Mouse (Mus musculus): ENCODE results near the gene Src. TPM values are rescaled to one million over a fixed set of nuclear protein-coding genes. Genes with fewer than 3 reads are reported as not detected.

Gene Src
- polyA plus RNA-seq, 1 experiment from 2014 or later: 2.0 TPM

- Histone ChIP-seq H3K4me2 (no peak overlapping the region), H3K9me3 (replicated peaks) (no peaks in the 10 kb centered on the region), H3K4me3 (replicated peaks) (no peak overlapping the region), H3K4me1 (replicated peaks) (0 out of 2 replicates have a peak, but pooled peaks cover 3% of the 10 kb centered on the region), H3K27me3 (no peaks in the 10 kb centered on the region), H3K36me3 (0 out of 2 replicates have a peak, but pooled peaks cover 3% of the 10 kb centered on the region), H3K27ac (no peak overlapping the region), H3K9ac (no peak overlapping the region)
- 18% methylated on average over 15 of the region's 15 CpGs for WGBS (ENCODE audit: insufficient replicate concordance)
- DNase-seq (no peak), ATAC-seq (ENCODE audit: low read depth) (no peak)
Observed at GRCm38 (mm10) chr2:157447297-157448158, 29.3 kb downstream of the Src start.

GRCm38 (mm10) chr2:157448356-157448755 is 30.1 kb downstream of the Src start:
- Histone ChIP-seq H3K4me2 (no peak overlapping the region), H3K4me3 (replicated peaks) (no peak overlapping the region), H3K36me3 (0 out of 2 replicates have a peak, but pooled peaks cover 3% of the 10 kb centered on the region), H3K27ac (no peak overlapping the region), H3K4me1 (replicated peaks) (0 out of 2 replicates have a peak, but pooled peaks cover 3% of the 10 kb centered on the region), H3K9ac (no peak overlapping the region), H3K27me3 (no peaks in the 10 kb centered on the region), H3K9me3 (replicated peaks) (no peaks in the 10 kb centered on the region)
- ATAC-seq (ENCODE audit: low read depth) (no peak), DNase-seq (no peak)
- 78% methylated on average over 7 of the region's 7 CpGs for WGBS (ENCODE audit: insufficient replicate concordance)

- 0 out of 2 replicates have a peak, but pooled peaks cover 3% of the 10 kb centered on the region for H3K36me3 ChIP-seq
- H3K27me3 ChIP-seq: peaks cover 8% of the 10 kb centered on the region
- ATAC-seq (ENCODE audit: low read depth) (no peak), DNase-seq (no peak)
- 0 out of 2 replicates have a peak, but pooled peaks cover 3% of the 10 kb centered on the region for H3K4me1 ChIP-seq (replicated peaks)
- H3K9ac ChIP-seq: no peak overlapping the region
- H3K9me3 ChIP-seq (replicated peaks): no peaks in the 10 kb centered on the region
- H3K27ac ChIP-seq: no peak overlapping the region
- WGBS (ENCODE audit: insufficient replicate concordance): 79% methylated on average over 3 of the region's 3 CpGs
- H3K4me2 ChIP-seq: no peak overlapping the region
- no peak overlapping the region for H3K4me3 ChIP-seq (replicated peaks)
Observed at GRCm38 (mm10) chr2:157450905-157451304, 32.7 kb downstream of the Src start.

GRCm38 (mm10) chr2:157451372-157452040 is 33.3 kb downstream of the Src start:
- no peak for DNase-seq
- no peaks in the 10 kb centered on the region for H3K9me3 ChIP-seq (replicated peaks)
- no peak overlapping the region for H3K27ac ChIP-seq
- ATAC-seq (ENCODE audit: low read depth): no peak
- peaks cover 4% of the 10 kb centered on the region; the same call in 1 of the 2 replicates for H3K4me1 ChIP-seq (replicated peaks)
- no peak overlapping the region for H3K4me3 ChIP-seq (replicated peaks)
- H3K36me3 ChIP-seq: 0 out of 2 replicates have a peak, but pooled peaks cover 3% of the 10 kb centered on the region
- WGBS (ENCODE audit: insufficient replicate concordance): 56% methylated on average over 7 of the region's 7 CpGs
- no peak overlapping the region for H3K4me2 ChIP-seq
- H3K27me3 ChIP-seq: peaks cover 11% of the 10 kb centered on the region
- no peak overlapping the region for H3K9ac ChIP-seq

GRCm38 (mm10) chr2:157457100-157457806 is 39.0 kb downstream of the Src start:
- ATAC-seq (ENCODE audit: low read depth): peak; percentile 83

GRCm38 (mm10) chr2:157458472-157458871 is 40.2 kb downstream of the Src start:
- no peak overlapping the region for H3K27ac ChIP-seq

More at GRCm38 (mm10) chr2:157457100-157457806, 39.0 kb downstream of the Src start:
- H3K27ac ChIP-seq: no peak overlapping the region
- peak overlapping the region; percentile 14 for H3K9ac ChIP-seq
- no peaks in the 10 kb centered on the region for H3K9me3 ChIP-seq (replicated peaks)
- no peaks in the 10 kb centered on the region for H3K36me3 ChIP-seq
- H3K4me1 ChIP-seq (replicated peaks): peaks cover 23% of the 10 kb centered on the region
- peaks cover 26% of the 10 kb centered on the region for H3K27me3 ChIP-seq
- under 1% methylated on average over 56 of the region's 56 CpGs for WGBS (ENCODE audit: insufficient replicate concordance)
- H3K4me2 ChIP-seq: peak overlapping the region; percentile 66
- DNase-seq: peak; percentile 73
- peak overlapping the region; percentile 43 for H3K4me3 ChIP-seq (replicated peaks)

GRCm38 (mm10) chr2:157459736-157460135 is 41.5 kb downstream of the Src start:
- Histone ChIP-seq H3K9ac (no peak overlapping the region), H3K27me3 (peaks cover 26% of the 10 kb centered on the region), H3K9me3 (replicated peaks) (no peaks in the 10 kb centered on the region), H3K27ac (no peak overlapping the region), H3K4me2 (no peak overlapping the region), H3K4me1 (replicated peaks) (peaks cover 36% of the 10 kb centered on the region), H3K36me3 (no peaks in the 10 kb centered on the region), H3K4me3 (replicated peaks) (no peak overlapping the region)
- DNase-seq: no peak
- 46% methylated on average over 5 of the region's 5 CpGs for WGBS (ENCODE audit: insufficient replicate concordance)
- no peak for ATAC-seq (ENCODE audit: low read depth)

More at GRCm38 (mm10) chr2:157458472-157458871, 40.2 kb downstream of the Src start:
- no peak overlapping the region for H3K9ac ChIP-seq
- peaks cover 26% of the 10 kb centered on the region for H3K27me3 ChIP-seq
- H3K4me2 ChIP-seq: peak overlapping the region; percentile 43
- ATAC-seq (ENCODE audit: low read depth): 0 out of 2 replicates have a peak, but pooled peaks have one; percentile 3
- no peaks in the 10 kb centered on the region for H3K36me3 ChIP-seq
- peak; percentile 58 for DNase-seq
- no peaks in the 10 kb centered on the region for H3K9me3 ChIP-seq (replicated peaks)
- no peak overlapping the region for H3K4me3 ChIP-seq (replicated peaks)
- H3K4me1 ChIP-seq (replicated peaks): peaks cover 35% of the 10 kb centered on the region
- 5% methylated on average over 14 of the region's 14 CpGs for WGBS (ENCODE audit: insufficient replicate concordance)

- ATAC-seq (ENCODE audit: low read depth): no peak
- Histone ChIP-seq H3K4me3 (replicated peaks) (no peak overlapping the region), H3K9me3 (replicated peaks) (no peaks in the 10 kb centered on the region), H3K27me3 (no peaks in the 10 kb centered on the region), H3K4me2 (no peak overlapping the region), H3K4me1 (replicated peaks) (peaks cover 20% of the 10 kb centered on the region), H3K36me3 (no peaks in the 10 kb centered on the region), H3K27ac (0 out of 2 replicates have a peak overlapping the region, but pooled peaks have one; percentile 18), H3K9ac (no peak overlapping the region)
- WGBS (ENCODE audit: insufficient replicate concordance): 54% methylated on average over 20 of the region's 20 CpGs
- DNase-seq: no peak
Observed at GRCm38 (mm10) chr2:157462776-157463710, 44.8 kb downstream of the Src start.

GRCm38 (mm10) chr2:157463887-157464745 is 45.9 kb downstream of the Src start:
- Histone ChIP-seq H3K27ac (peak overlapping the region; percentile 18; the same call in 1 of the 2 replicates), H3K36me3 (no peaks in the 10 kb centered on the region), H3K4me1 (replicated peaks) (peaks cover 17% of the 10 kb centered on the region), H3K27me3 (no peaks in the 10 kb centered on the region), H3K4me2 (no peak overlapping the region), H3K9ac (no peak overlapping the region), H3K9me3 (replicated peaks) (no peaks in the 10 kb centered on the region), H3K4me3 (replicated peaks) (no peak overlapping the region)
- WGBS (ENCODE audit: insufficient replicate concordance): 50% methylated on average over 16 of the region's 16 CpGs
- DNase-seq (no peak), ATAC-seq (ENCODE audit: low read depth) (no peak)
